Mouse (Mus musculus) lung, embryonic 14.5 days (tissue): Measurements from ENCODE around the gene Rubcn. TPM values are rescaled to one million over a fixed set of nuclear protein-coding genes. Genes with fewer than 3 reads are reported as not detected.

ENCODE experiments used
- ATAC-seq: fragments of 200-750 bp; cut with Nextera tagmentation; 2 replicates; pipeline ENCODE4 v1.8.0; 2017; ENCODE audit warnings: mild to moderate bottlenecking, moderate TSS enrichment, moderate library complexity; ENCODE audit not compliant: insufficient read depth
- DNase-seq: peaks from one replicate; pipeline ENCODE4 v3.0.0-alpha.2; 2015
- H3K27ac ChIP-seq: fragments of 300-500 bp; sonication (generic); 2 replicates; pipeline ENCODE4 v1.5.1; 2014; ENCODE audit warnings: low read depth, mild to moderate bottlenecking, moderate library complexity
- H3K27me3 ChIP-seq: fragments of 300-500 bp; sonication (generic); 2 replicates; pipeline ENCODE4 v1.6.1; 2014; ENCODE audit warnings: low read length, control low read depth; ENCODE audit not compliant: insufficient read depth
- H3K36me3 ChIP-seq: fragments of 300-500 bp; sonication (generic); 2 replicates; pipeline ENCODE4 v1.6.1; 2014; ENCODE audit warnings: control low read depth; ENCODE audit not compliant: insufficient read depth
- H3K4me1 ChIP-seq: fragments of 300-500 bp; sonication (generic); 2 replicates; pipeline ENCODE4 v1.6.1; 2014; ENCODE audit warnings: antibody characterized with exemption, control low read depth; ENCODE audit not compliant: insufficient read depth
- H3K4me2 ChIP-seq: fragments of 300-500 bp; sonication (generic); 2 replicates; pipeline ENCODE4 v1.6.1; 2014; ENCODE audit warnings: mild to moderate bottlenecking
- H3K4me3 ChIP-seq: fragments of 300-500 bp; sonication (generic); 2 replicates; pipeline ENCODE4 v1.5.1; 2014; ENCODE audit warnings: low read depth, low read length
- H3K9ac ChIP-seq: fragments of 300-500 bp; sonication (generic); 2 replicates; pipeline ENCODE4 v1.6.1; 2014
- H3K9me3 ChIP-seq: fragments of 300-500 bp; sonication (generic); 2 replicates; pipeline ENCODE4 v1.6.1; 2016; ENCODE audit warnings: low read depth, low read length, control low read depth
- CTCF ChIP-seq: IDR thresholded peaks from 2 replicates; pipeline ENCODE4 v1.5.1; 2016; ENCODE audit warnings: antibody characterized with exemption, low read depth
- WGBS: fragments of 180-500 bp; shearing (Covaris S2); extraction: QIAGEN DNeasy Blood & Tissue Kit; methylation state at CpG from one replicate; pipeline ENCODE4 v1.1.7; 2014; 5-methylcytosine and 5-hydroxymethylcytosine counted together
- polyA plus RNA-seq: library from polyadenylated mRNA; unstranded; fragments of >200 nt; fragmentation: Nextera tagmentation; extraction: Ambion mirVana; gene quantifications from 2 replicates; pipeline ENCODE4 v1.2.1, GENCODE M21; 2014

Rubcn gene
- polyA plus RNA-seq, 1 experiment from 2014 or later: 18.6 TPM

DNA sequence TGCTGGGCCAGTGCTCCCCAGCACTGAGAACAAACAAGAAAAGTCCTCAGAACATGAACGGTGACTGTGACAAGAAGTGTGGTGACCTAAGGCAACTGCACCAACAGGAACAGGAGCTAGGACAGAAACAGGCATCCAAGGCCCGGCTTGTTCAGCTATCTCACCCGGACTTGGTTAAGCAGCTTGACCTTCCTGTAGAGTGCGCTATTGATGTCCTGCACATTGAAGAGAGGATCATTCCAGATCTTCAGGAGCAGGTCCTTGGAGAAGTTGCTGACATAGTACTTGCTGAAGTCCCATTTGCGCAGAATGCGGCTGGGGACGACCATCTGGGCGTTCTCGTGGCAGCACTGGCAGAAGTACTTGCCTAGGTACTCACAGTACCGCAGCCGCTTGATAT, 51.0 kb downstream of the Rubcn start:
- no peak overlapping the region for H3K27ac ChIP-seq
- H3K36me3 ChIP-seq: peaks cover 42% of the 10 kb centered on the region
- no peak overlapping the region for H3K4me2 ChIP-seq
- no peak overlapping the region for H3K4me3 ChIP-seq
- no peaks in the 10 kb centered on the region for H3K27me3 ChIP-seq
- no peak for TF ChIP-seq CTCF
- 93% methylated on average over 11 of the region's 11 CpGs for WGBS
- ATAC-seq: no peak
- no peaks in the 10 kb centered on the region for H3K9me3 ChIP-seq
- H3K9ac ChIP-seq: no peak overlapping the region
- H3K4me1 ChIP-seq: no peaks in the 10 kb centered on the region
- no peak for DNase-seq

DNA sequence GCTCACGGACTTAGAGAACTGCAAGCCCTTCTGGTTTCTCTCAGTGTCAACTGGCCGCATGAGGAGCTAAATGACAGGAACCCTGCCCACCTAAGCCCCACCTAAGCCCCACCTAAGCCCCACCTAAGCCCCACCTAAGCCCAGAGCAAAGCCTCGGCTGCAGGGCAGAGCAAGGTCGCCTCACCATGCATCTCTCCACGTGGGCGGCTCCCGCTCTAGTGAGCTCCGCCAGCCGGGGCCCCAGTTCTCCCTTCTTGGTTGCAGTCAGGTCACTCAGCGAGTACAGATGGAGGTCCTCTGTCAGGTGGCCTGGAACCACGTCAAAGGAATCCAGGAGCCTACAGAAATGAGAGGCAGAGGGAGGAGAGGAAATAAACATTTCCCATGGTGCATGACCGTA, 52.2 kb downstream of the Rubcn start:
- WGBS: 69% methylated on average over 12 of the region's 12 CpGs

DNA sequence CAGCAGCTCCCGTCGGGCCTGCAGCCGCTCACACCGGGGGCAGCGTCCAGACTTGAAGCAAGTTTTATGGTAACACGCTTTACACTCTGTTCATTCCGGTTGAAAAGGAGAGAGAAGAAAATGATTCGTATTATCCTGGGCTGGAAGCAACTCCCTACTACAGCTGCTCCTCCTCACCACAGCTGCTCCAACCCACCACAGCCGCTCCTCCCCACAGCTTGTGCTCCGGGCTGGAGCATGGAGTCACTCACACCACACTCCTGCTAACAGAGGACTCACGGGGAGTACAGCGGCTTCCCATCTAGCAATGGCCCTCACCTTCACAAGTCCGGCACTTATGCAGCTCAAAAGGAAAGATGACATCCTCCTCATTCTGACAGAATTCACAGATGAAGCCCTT, 53.5 kb downstream of the Rubcn start:
- ATAC-seq (no peak), DNase-seq (no peak)
- H3K4me1 ChIP-seq: no peaks in the 10 kb centered on the region
- no peak overlapping the region for H3K4me3 ChIP-seq
- TF ChIP-seq CTCF: no peak
- H3K9me3 ChIP-seq: no peaks in the 10 kb centered on the region
- H3K9ac ChIP-seq: no peak overlapping the region
- 85% methylated on average over 13 of the region's 13 CpGs for WGBS
- H3K36me3 ChIP-seq: peaks cover 42% of the 10 kb centered on the region
- no peak overlapping the region for H3K27ac ChIP-seq
- no peak overlapping the region for H3K4me2 ChIP-seq
- no peaks in the 10 kb centered on the region for H3K27me3 ChIP-seq

More for the DNA sequence above, 52.2 kb downstream of the Rubcn start:
- TF ChIP-seq CTCF: no peak
- Histone ChIP-seq H3K9ac (no peak overlapping the region), H3K4me2 (no peak overlapping the region), H3K4me3 (no peak overlapping the region), H3K9me3 (no peaks in the 10 kb centered on the region), H3K27ac (no peak overlapping the region), H3K36me3 (peaks cover 42% of the 10 kb centered on the region), H3K27me3 (no peaks in the 10 kb centered on the region), H3K4me1 (no peaks in the 10 kb centered on the region)
- DNase-seq: no peak
- ATAC-seq: no peak

DNA sequence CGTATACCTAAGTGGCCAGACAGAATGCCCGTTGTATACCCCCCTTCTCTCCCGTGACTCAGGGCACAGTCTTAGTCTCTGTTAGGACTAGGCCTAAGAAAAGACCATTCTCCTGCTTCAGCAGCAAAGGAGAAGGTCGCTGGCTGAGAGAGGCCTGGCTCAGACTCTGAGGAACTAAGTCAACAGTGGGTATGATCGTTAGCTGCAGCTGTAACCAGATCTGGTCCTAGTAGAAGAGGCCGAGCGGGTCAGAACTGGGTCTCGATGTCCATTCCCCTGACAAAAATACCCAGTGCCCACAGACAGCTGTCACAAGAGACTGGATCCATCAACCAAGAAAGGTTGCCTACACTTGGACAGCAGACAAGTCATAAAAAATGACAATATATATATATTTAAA, 54.1 kb downstream of the Rubcn start:
- 73% methylated on average over 8 of the region's 8 CpGs for WGBS
- Histone ChIP-seq H3K4me1 (no peaks in the 10 kb centered on the region), H3K9ac (no peak overlapping the region), H3K4me2 (no peak overlapping the region), H3K36me3 (peaks cover 39% of the 10 kb centered on the region), H3K27ac (no peak overlapping the region), H3K27me3 (no peaks in the 10 kb centered on the region), H3K9me3 (no peaks in the 10 kb centered on the region), H3K4me3 (no peak overlapping the region)
- no peak for TF ChIP-seq CTCF
- ATAC-seq: no peak
- DNase-seq: no peak

DNA sequence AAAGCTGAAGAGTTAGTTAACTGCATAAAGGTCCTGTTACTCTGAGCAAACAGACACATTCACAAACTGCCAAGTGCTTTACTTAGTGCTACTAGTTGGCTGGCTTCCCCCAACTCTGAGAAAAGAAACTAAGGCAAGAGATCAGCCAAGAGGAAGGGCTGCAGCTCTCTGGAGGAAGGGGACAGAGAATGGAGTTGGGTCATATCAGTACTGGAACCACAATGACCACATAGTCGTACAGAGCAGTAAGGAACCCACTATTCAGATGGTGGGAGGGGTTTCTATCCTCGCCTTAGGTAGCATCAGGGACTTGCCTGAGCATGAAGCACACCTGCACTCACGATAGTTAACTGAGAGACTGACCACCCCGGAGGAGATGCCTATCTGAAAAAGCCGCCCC, 54.7 kb downstream of the Rubcn start:
- no peak overlapping the region for H3K27ac ChIP-seq
- no peaks in the 10 kb centered on the region for H3K9me3 ChIP-seq
- no peak for TF ChIP-seq CTCF
- no peak overlapping the region for H3K4me2 ChIP-seq
- no peak for DNase-seq
- no peaks in the 10 kb centered on the region for H3K27me3 ChIP-seq
- no peak for ATAC-seq
- H3K4me1 ChIP-seq: no peaks in the 10 kb centered on the region
- peaks cover 38% of the 10 kb centered on the region for H3K36me3 ChIP-seq
- no peak overlapping the region for H3K9ac ChIP-seq
- H3K4me3 ChIP-seq: no peak overlapping the region
- 68% methylated on average over 5 of the region's 5 CpGs for WGBS

DNA sequence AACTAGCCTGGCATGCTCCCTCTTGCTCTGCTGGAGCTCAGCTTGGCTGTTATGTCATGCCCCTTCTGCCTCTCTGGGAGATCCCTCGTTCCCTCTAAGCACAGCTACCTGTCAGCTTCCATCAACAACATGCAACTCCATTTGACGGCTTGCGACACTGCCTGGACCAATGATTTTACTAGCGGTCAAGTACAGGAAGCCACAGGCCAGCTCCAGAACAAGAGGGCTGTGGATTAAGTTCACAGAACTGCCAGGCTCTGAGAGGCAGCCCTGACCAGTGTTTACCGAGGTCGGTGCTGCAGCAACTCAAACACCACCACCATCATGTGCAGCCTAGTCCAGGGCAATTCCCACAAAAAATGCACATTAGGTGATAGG, 55.1 kb downstream of the Rubcn start:
- H3K9ac ChIP-seq: no peak overlapping the region
- DNase-seq (no peak), ATAC-seq (no peak; the same call in 1 of the 2 replicates)
- H3K27ac ChIP-seq: peak overlapping the region; percentile 47; the same call in 1 of the 2 replicates
- H3K4me1 ChIP-seq: no peaks in the 10 kb centered on the region
- no peaks in the 10 kb centered on the region for H3K9me3 ChIP-seq
- H3K4me3 ChIP-seq: no peak overlapping the region
- no peak overlapping the region for H3K4me2 ChIP-seq
- peaks cover 38% of the 10 kb centered on the region for H3K36me3 ChIP-seq
- 39% methylated on average over 6 of the region's 6 CpGs for WGBS
- no peak for TF ChIP-seq CTCF
- no peaks in the 10 kb centered on the region for H3K27me3 ChIP-seq

DNA sequence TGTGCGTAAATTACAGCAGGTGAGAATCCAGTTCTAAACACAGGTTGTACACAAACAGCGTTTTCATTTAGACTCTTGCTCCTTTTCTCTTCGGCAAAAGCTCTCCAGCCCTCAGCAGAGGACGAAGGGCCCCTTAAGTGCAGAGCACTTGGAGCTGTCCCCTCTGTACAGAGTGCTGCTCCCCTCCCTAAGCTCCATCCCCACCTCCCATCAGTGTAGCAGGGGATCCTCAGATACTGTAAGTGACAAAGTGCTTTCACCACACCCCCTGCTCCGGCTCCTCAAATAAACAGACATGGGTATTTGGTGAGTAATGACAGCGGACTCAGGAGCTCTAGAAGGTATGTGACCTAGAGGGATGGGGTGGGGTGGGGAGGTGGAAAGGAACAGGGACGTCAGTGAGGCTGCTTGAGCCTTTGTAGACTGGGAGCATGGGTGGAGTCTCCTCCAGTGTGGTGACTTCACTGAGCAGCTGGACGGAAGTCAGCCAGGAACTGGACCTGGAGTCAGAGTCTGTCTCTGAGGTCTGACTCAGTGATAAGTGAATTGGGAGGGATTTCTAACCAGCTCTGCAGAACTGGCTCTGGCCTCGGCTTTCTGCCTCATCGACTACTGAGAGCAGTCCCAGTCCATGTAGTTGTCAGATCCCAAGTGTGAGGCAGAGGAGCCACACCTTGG, 55.7 kb downstream of the Rubcn start:
- DNase-seq: peak; percentile 44
- no peaks in the 10 kb centered on the region for H3K4me1 ChIP-seq
- WGBS: 26% methylated on average over 10 of the region's 10 CpGs
- peak overlapping the region; percentile 47; the same call in 1 of the 2 replicates for H3K27ac ChIP-seq
- H3K4me2 ChIP-seq: no peak overlapping the region
- peak; percentile 54; the same call in 1 of the 2 replicates for ATAC-seq
- peaks cover 35% of the 10 kb centered on the region for H3K36me3 ChIP-seq
- no peak overlapping the region for H3K4me3 ChIP-seq
- no peak for TF ChIP-seq CTCF
- H3K9ac ChIP-seq: no peak overlapping the region
- H3K9me3 ChIP-seq: no peaks in the 10 kb centered on the region
- no peaks in the 10 kb centered on the region for H3K27me3 ChIP-seq
